Mouse (Mus musculus): ENCODE results near the gene Gm6525.

Gene Gm6525

GRCm38 (mm10) chr3:84173581-84174154 is at the start of gene Gm6525:
Gm6525 (plus strand) TSS chr3:84174104.
- DNase-seq (ENCODE audit: extremely low spot score, low read depth, low spot score): no peak

GRCm38 (mm10) chr3:84125704-84126289 is 48.1 kb upstream of the Gm6525 start:
- no peak for DNase-seq (ENCODE audit: extremely low spot score, low read depth, low spot score)

GRCm38 (mm10) chr3:84126721-84127120 is 47.2 kb upstream of the Gm6525 start:
- no peak for DNase-seq (ENCODE audit: extremely low spot score, low read depth, low spot score)

DNA sequence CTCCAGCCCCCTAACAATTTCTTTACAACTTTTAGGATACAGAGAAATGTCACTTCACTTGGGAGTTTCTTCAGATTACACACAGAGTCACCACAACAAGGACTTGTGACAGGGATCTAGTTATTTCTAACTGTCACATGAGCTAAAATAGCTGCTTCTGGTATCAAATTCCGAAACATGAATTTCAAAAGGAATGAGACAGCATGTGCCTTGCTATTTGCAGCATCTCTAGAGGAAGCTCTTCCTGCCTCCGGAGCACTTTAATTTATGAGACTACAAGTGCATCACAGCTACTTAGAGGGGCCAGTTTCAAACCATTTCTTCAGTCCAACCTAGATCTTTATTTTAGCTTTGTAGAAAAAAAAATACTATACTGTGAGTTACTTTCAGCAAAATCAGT is 46.5 kb upstream of the Gm6525 start:
- DNase-seq (ENCODE audit: extremely low spot score, low read depth, low spot score): no peak

- DNase-seq (ENCODE audit: extremely low spot score, low read depth, low spot score): peak; percentile 60
Measured at GRCm38 (mm10) chr3:84128871-84129870, 44.7 kb upstream of the Gm6525 start.

DNA sequence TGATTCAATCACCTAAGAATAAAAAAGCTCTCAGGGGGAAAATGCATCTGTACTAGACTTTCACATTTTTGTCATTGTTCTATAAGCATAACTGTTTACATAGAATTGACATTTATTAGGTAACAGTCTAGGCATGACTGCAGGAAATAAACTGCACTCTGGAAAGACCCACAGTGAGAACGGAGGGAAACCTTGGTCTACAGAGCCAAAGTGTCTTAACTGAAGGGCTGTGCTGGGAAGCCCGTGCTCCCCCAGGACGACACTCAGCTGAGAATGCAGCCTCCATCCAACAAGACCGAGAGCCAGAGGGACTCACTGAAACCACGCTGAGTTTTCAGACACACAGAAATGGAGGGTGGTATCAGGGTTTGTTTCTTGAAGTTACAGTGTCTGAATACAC is 43.1 kb upstream of the Gm6525 start:
- no peak for DNase-seq (ENCODE audit: extremely low spot score, low read depth, low spot score)

GRCm38 (mm10) chr3:84131369-84131768 is 42.5 kb upstream of the Gm6525 start:
- no peak for DNase-seq (ENCODE audit: extremely low spot score, low read depth, low spot score)

DNA sequence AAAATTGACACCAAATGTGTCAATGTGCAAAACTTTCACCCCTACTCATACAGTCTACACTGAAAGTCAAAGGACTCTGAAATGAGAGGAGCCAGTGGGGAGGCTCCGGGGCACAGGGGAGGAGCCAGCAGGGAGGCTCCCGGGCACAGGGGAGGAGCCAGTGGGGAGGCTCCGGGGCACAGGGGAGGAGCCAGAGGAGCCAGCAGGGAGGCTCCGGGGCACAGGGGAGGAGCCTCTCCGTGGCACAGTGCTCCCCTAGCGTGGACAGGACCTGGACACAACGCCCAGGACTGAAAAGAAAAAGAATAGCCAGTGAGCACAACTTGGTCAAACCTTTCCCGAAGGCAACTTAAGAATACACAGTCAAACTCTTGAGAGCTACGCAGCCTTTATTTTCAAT is 38.5 kb upstream of the Gm6525 start:
- DNase-seq (ENCODE audit: extremely low spot score, low read depth, low spot score): no peak

GRCm38 (mm10) chr3:84135933-84136332 is 38.0 kb upstream of the Gm6525 start:
- no peak for DNase-seq (ENCODE audit: extremely low spot score, low read depth, low spot score)

- DNase-seq (ENCODE audit: extremely low spot score, low read depth, low spot score): no peak
Measured at GRCm38 (mm10) chr3:84136509-84136908, 37.4 kb upstream of the Gm6525 start.

DNA sequence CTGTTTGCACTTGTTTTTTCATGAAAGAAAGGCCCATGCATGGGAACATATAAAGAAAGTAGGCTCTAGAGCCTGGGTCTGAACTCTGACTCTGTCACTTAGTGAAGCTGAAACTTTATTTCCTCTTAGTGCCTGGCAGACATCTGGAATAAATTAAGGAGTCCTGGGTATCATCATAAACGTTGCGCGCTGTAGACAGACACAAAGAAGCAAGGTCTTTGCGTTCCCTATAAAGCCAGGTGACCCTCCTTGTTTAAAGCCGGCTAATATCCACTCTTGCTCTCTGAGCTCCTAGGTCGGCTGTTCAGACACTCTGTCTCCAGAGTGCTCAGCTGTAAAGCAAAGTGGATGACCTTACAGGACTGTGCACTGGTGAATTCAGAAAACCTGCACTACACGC is 33.0 kb upstream of the Gm6525 start:
- DNase-seq (ENCODE audit: extremely low spot score, low read depth, low spot score): peak; percentile 77

DNA sequence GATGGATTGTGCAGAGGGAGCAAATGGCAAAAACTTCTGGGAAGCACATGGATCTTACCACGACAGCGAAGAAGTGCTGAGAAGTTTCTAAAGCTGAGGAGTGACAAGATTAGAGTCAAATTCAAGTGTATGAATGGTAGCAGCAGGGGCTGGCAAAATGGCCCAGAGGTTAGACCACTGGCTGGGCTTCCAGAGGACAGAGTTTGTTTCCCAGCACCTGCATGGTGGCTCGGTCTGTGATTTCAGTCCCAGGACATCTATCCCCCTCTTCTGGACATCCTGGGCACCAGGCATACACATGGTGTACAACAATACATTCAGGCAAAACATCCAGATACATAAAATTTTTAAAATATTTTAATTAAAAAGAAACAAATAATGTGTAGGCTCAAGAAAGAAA is 24.1 kb upstream of the Gm6525 start:
- no peak for DNase-seq (ENCODE audit: extremely low spot score, low read depth, low spot score)

DNA sequence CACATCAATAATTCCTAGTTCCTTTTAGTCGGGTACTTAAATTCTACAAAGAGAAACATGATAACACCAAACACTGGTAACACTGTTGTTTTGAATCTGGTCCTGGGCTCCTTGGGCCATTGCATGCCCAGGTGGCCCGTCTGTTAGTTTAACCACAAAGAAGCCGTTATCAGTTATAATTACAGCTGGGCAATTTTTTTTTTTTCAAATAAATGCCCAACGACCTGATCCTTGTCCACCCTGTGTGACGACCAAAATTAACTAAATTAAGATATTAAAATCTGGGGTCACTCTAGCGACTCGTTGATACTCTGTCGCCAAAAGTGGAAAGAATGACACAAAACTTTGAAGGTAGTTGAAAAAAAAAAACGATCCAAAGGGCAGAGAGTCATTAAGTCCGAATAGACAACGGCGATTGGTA is 19.2 kb upstream of the Gm6525 start:
- no peak for DNase-seq (ENCODE audit: extremely low spot score, low read depth, low spot score)

GRCm38 (mm10) chr3:84155146-84155545 is 18.8 kb upstream of the Gm6525 start:
- no peak for DNase-seq (ENCODE audit: extremely low spot score, low read depth, low spot score)

GRCm38 (mm10) chr3:84155558-84156006 is 18.3 kb upstream of the Gm6525 start, which contains the start of gene Mnd1:
Mnd1 (minus strand) TSS chr3:84155786.
- DNase-seq (ENCODE audit: extremely low spot score, low read depth, low spot score): peak; percentile 84

- no peak for DNase-seq (ENCODE audit: extremely low spot score, low read depth, low spot score)
Measured at GRCm38 (mm10) chr3:84156105-84156504, 17.8 kb upstream of the Gm6525 start.

- no peak for DNase-seq (ENCODE audit: extremely low spot score, low read depth, low spot score)
Measured at GRCm38 (mm10) chr3:84157011-84157410, 16.9 kb upstream of the Gm6525 start.

DNA sequence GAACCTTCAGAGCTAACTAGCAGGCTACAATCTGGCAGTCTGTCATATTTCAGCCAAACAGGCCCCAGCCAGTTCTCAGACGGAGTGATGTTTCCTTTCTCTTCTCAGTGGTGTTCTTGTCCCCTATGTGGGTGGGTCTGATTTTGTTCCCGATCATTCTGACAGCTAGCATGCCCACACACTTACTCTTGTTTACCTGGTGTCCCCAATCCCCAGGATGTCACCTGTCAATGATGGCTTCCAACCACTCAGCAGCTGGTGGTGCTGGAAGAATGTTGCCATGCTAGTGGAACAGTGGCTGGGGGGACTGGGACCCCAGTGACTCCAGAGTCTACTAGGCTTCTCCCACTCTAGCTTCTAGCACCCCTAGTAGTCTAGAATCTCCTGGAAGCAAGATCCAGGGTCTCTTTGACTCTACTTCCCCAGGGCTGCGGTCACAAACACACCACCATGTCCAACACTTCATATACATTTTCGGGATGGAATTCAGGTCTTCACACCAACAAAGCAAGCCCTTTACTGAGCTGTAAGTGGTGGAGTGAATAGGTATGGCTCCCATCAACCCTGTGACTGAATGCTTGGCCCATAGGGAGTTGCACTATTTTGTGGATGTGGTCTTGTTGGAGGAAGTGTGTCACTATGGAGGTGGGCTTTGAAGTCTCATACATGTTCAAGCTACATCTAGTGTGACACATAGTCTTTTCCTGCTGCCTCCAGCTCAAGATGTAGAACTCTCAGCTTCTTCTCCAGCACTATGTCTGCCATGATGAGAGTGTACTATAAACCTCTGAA is 16.1 kb upstream of the Gm6525 start:
- DNase-seq (ENCODE audit: extremely low spot score, low read depth, low spot score): no peak

GRCm38 (mm10) chr3:84165391-84165790 is 8.5 kb upstream of the Gm6525 start:
- DNase-seq (ENCODE audit: extremely low spot score, low read depth, low spot score): no peak

GRCm38 (mm10) chr3:84166073-84166472 is 7.8 kb upstream of the Gm6525 start:
- no peak for DNase-seq (ENCODE audit: extremely low spot score, low read depth, low spot score)

DNA sequence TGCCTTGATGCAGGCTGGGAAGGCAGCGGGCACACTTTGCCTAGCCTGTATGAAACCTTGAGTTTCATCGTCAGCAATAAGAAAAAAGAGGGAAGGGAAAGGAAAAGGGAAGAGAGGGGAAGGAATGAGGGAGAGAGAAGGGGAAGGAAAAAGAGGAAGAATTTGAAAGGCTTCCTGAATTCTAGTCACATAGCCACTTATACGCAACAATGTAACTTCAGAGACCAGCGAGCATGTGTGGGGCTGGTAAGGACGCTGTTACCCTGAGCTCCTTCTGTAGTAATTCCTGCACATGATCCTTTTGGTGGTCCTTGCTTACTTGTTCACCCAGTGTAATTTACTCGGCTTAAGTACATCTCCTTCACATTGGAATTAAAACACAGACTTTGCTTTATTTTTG is 5.0 kb upstream of the Gm6525 start:
- DNase-seq (ENCODE audit: extremely low spot score, low read depth, low spot score): no peak
